Mouse (Mus musculus) heart, adult 9 months (tissue): ENCODE measurements at regions not wholly inside any gene's neighbourhood (a gene's known extent, or its start where the extent isn't known, plus 50 kb on each side); places are given as distances from the start of the nearest gene placed in this dataset.

Experiments used
- DNase-seq, 2 experiments: peaks; one replicate each; pipeline ENCODE4 v3.0.0; 2022; ENCODE audit warnings: low spot score in 2 of 2

GRCm38 (mm10) chr11:56925368-56925896 lies 85.8 kb upstream of the Gria1 start:
- DNase-seq = no peak

- no peak for DNase-seq
These were observed 78.4 kb upstream of the Gria1 start for GRCm38 (mm10) chr11:56932766-56933165.

- peak; percentile 1 to 8 for DNase-seq
These were observed 58.8 kb upstream of the Gria1 start for GRCm38 (mm10) chr11:56952357-56952756.

GRCm38 (mm10) chr11:56957824-56958223 lies 53.4 kb upstream of the Gria1 start:
- no peak for DNase-seq
